Mouse (Mus musculus) c-Kit-positive CD71-negative TER-119-negative erythroid progenitor cells, embryonic 14.5 days (primary cell): ENCODE measurements around the gene Soat2.

ENCODE experiments used
- DNase-seq: peaks from one replicate; pipeline ENCODE4 v3.0.0-alpha.2; 2013; ENCODE audit warnings: low read depth

The Soat2 gene

DNA sequence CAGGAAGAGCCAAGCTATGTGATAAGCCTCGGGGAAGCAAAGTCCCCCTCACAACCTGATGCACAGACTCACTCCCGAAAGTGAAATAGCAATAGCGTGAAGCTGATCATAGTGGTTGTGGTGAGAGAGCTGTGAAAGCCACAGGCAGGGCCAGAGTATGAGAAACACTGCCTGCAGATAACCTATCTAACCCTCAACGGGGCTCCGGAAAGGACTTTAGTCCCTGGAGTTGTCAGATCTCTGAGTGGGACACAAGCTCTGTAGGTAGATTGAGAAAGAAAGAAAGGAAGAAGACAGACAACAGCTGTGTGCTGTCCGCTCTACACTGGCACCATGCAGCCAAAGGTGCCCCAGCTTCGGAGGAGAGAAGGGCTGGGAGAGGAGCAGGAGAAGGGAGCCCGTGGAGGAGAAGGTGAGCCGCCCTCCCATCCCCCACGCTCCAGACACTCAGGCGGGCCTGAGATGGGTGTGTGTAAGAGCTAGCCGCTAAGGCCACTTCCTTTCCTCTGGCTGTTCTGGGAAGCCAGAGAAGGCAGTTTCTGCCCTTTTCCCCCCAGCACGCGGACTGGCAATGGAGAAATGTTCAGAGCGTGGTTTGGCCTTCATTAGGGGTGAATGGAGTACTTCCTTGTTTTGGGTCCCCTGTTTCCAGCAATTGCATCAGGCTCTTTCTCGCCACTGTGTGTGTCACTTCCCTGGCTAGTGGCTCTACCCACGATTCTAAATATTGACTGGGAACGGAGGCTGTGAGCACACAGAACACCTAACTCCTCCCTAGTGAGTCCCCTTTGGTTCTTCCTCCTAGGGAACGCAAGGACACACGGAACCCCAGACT, at the start of gene Soat2:
Gene Soat2 (plus strand): TSS at position 226 of the 835 bp plus-strand sequence.
- peak; percentile 44 for DNase-seq

DNA sequence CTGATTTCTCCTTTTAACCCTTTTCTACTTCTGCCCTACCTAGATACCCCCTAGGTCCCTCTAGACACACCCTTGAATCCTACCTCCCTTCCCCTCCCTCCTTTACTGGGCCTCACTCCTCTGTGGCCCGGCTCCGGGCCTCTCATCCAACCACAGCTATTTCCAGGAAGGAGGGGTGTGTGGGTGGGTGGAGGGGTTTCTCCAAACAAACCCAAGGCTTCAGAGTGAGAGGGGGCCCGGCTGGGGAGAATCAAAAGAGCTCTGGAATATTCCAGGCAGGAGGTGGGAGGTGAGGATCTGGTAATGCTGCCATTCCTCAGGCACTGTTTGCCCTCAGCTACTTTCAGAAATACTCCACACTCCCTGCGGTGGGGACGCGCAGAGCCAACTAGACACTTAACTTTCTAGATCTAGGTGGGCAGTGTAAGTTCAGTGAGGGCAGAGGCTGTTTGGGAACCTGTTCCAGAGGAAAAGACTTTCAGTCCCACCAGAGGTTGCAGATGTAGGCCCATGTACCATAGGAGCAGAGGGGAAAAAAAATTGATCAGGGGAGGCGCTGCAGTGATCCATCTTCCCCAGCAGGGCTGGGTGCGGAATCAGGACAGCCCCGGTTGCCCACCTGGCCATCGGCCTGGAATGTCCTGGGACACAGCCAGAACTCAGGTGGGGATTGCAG, 49.2 kb upstream of the Soat2 start:
- DNase-seq, result no peak

DNA sequence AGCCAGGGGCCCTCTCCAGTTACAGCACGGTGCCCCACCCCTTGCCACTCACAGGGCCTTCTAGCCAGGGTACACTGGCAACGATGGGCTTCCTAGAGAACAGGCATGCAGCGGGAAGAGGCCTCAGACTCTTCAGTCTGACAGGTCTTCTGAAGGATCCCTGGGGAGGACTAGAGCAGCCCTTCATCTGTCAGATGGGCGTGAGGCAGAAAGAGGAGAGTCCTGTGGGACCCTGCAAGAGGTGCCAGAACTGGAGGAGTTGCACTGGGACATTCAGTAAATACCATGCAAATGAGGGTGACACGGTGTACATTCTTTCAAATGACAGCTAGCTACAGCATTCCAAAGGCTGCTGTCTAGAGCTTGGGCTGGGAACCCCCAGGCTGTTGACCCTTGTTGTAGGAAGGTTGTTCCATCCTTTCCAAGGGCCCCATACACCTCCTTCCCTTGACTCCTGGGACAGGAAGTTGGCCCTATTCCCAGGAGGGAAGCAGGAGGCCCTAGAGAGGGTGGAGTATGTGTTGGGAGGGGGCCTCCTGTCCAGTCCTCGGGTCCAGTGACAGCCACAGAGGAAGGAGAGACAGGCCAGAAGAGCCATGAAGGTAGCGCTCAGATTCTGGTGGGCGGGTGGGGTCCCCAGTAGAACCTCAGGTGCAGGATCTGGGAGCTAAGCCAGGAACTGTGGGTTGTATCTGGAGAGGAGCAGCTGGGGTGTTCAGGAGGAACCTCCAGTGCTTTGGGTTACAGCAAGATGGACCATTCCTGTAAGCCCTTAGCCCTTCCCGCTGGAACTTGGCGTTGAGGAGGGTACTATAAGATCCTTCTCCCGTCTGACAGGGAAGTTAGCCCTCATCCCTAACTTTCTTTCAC, 48.4 kb upstream of the Soat2 start:
- no peak for DNase-seq

DNA sequence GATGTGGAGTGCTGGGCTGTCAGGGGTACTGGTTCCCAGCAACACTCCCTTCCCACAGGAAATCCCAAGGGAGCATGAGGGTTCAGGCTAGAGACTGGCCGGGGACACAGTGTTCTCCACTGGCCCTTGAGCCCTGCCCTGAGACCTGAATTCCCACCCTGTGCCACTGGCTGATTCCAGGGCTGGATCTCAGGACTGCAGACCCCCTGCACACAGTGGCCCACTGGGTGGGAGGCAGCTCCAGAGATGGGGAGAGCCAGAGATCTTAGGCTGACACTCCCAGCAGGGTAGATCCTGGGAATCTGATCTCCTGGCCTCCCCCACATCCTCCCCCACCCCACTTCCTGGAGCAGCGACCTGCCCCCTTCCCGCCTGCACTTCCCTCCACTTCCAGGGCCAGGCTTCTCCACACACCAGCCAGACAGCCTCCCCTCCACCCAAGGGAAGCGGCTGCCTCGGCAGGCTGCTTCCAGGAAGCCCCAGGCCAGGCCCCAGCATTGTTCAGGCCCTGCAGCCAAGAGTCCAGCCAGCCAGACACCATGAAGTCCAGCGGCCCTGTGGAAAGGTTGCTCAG, 47.7 kb upstream of the Soat2 start:
- DNase-seq, result no peak

DNA sequence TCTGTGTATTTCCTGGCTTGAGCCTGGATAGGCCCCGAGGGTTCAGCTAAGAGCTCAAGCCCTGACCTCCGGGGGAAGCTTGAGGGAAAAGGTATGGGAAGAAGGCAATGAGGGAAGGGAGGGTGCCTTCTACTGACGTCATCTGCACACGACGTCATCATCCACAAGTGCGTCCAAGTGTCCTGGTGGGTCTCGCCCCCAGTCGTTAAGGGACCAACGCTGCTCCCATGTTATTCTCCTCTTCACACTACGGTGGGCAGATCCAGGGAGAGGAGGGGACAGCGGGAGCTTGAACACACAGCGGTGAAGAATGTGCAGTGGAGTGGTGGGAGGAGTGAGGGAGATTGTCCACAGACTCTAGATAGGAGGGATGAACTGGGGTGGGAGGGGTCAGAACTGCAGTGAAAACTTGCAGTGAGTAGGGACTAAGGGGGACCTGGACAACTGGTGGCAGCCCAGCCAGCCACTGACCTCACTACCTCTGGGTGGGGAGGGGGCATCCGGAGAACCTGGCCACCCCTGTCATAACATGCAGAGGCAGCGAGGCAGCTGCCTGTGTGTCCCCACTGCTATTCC, 46.9 kb upstream of the Soat2 start:
- DNase-seq, result no peak

DNA sequence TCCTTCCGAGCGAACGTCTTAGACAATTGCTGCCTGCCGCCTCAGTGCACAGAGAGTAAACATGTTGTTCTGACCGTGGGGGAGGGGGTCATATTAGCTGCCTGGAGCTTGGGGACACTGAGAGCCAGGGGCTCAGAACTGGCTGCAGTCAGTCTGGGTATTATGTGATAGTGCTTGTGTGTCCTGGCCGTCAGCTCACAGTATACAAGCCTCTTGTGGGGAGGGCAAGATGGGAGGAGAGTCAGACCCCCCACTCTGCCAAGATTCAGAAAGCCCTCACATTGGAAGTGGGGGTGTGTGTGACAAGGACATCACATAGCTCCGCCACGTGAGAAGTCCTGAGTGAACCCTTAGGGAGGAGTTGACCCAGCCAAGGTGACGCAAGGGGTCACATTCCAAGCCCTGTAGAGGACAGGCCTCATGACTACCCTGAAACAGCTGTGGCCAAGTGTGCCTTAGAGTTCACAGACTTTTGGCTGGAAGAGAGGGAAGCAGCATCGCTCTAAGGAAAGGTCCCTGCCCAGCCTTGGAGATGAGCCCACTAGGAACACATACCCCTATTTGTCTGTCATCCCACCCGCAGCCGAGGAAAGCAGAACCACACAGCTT, 46.3 kb upstream of the Soat2 start:
- no peak for DNase-seq

DNA sequence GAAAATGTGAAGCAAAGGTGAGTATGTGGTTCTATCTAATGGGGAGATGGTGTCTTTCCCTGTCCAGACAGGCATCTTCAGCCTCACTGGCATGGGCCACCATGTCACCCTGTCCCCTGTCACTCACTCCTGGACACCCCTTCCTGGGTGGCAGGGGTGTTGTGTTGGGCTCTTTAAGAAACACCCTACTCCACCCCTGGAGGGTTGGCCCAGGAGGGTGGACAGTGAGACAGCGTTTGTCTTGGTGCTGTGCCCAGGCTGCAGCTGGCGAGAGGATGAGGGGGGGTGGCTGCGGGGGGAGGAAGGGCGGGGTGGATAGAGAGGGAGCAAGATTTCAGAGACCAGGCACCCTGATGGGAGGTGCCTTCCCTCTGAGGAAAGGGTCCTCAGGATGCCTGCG, 45.0 kb upstream of the Soat2 start:
- DNase-seq, result no peak

DNA sequence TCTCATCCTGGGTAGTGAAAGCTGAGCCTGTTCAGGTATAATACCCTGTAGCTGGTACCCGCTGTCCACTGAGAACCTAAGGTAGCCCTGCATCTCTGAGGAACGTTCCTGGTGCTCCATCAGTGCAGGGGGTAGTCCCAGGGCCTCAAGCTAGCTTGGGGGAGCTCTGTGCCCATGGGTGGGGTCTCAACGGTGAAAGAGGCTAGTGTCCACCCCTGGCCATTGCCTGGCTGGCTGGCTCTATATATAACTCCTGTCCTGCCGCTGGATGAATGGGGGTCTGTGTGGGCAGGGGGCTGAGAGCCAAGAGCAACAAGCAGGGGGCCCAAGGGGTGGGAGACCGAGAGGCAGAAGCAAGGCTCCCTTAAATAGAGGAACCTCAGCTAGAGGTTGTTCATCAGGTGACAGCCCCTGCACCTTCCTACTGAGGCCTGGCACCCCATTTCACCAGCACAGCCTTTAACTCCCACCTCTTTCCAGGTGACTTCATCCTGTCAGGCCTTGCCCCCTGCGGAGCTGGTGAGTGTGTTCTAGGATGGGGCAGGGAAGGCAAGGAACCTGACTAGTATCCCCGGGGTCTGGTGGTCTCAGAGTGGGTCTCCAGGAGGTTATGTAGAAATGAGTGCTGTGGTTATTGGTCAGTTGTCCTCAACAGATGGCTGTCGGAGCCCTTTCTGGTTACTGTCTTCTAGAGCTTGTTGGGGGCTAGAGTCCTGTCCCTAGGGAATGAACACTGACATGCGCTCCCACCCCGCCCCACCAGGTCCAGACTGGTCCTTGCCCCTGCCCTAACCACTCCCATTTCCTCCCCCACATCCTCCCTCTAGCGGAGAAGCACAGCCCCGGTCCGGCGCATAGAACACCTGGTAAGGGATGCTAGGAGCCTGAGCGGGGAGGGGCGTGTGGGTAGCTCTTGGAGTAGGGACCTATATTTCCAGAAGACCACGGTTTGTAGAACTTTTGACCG, 44.3 kb upstream of the Soat2 start:
- DNase-seq, result no peak

DNA sequence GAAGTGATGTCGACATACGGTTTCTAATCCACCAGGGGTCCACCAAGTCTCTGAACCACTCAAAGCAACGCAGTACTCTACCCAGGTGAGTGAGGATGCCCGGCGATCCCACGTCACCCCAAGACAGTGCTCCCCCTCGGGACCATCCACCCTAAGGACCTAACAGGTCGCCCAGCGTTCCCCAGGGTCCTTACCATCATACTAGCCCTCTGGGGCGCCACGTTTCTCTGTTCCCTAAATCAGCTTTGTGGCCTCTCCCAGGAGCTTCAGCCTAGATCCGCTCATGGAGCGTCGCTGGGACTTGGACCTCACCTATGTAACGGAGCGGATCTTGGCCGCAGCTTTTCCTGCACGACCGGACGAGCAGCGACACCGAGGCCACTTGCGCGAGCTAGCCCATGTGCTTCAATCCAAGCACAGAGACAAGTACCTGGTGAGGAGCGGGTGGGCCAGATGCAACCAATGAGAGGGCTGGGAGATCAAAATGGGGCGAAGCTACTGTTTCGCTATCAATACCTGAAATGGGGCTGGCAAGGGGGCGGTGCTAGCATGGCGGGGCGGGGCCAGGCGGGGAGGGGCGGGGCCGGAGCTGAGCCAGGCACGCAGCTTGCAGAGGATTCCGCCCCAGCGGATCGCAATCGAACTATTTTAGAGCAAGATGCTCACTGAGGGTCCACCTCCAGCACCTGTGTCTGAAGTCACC, 43.4 kb upstream of the Soat2 start:
- no peak for DNase-seq

DNA sequence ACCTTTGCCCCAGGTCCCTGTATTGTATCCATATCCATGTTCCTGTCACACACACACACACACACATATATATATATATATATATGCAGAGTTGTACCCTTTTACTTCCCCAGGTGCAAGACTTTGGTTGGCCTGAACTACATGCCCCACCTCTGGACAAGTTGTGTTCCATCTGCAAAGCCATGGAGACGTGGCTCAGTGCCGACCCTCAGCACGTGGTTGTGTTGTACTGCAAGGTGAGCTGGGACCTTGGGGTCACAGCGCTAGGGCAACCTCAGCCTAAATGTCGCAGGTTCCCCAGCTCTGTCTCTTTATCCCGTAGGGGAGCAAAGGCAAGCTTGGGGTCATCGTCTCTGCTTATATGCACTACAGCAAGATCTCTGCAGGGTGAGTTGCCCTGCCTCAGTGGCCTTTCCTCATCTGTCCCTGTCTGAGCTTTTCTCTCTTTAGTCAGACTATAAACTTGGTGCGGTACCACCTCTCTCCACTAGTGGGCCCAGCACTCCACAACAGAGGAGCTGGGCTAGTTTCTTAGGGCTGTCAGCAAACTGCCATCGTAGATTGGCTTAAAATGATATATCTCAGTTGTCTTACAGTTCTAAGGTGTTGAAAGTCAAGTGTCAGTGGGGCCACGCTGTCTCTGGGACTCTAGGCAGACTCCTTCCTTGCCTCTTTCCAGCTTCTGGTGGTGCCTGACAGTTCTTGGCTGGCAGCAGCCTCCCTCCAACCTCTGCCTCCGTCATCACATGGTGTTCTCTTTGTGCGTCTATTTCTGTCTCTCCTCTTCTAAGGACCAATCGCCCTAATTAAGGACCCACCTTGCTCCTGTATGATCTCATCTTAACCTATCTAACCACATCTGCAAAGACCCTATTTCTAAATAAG, 42.4 kb upstream of the Soat2 start:
- DNase-seq, result peak; percentile 73

DNA sequence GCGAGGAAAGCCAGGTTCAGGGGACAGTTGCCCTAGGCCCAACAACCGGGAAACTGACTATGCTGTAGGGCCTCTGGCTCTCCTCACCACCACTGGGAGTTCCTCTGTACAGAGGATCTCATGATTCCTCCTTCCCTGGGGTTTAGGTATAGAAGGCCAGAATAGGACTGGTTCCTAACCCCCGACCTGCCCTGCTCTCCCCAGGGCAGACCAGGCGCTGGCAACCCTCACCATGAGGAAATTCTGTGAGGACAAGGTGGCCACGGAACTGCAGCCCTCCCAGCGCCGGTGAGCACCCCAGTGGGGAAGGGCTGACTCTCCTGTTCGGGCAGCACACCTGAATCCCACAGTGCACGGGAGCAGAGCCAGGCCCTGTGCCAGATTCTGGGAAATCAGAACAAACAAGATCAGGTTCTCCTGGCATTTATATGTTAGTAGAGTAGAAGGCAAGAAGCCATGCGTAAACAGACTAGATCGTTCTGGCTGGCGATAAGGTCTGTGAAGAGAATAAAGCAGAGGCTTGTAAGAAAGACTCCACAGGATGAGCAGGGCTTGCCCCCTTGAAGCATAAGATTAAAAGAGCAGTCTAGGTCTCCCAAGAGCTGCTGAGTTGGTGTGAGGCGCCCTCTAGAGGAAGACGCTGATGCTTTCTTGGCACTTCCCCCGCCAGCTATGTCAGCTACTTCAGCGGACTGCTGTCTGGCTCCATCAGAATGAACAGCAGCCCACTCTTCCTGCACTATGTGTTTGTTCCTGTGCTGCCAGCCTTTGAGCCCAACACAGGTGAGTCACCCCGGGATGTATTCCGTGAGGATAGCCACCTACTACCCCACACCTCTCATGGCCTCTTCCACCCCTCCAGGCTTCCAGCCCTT, 41.4 kb upstream of the Soat2 start:
- peak; percentile 80 for DNase-seq

DNA sequence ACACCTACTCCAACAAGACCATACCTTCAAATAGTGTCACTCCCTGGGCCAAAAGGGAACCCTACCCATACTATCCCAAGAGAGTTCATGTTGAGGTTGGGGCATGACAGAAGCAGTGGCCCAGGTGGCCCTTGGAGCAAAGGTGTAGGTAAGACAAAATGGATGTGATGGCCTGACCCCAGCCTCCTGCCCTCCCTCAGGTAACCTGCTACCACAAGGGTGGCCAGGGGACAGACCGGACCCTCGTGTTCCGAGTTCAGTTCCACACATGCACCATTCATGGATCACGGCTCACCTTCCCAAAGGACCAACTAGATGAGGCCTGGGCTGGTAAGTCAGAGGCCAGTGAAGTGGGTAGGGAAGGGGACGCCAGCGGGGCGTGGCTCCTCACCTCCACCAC, 40.1 kb upstream of the Soat2 start:
- DNase-seq, result no peak

DNA sequence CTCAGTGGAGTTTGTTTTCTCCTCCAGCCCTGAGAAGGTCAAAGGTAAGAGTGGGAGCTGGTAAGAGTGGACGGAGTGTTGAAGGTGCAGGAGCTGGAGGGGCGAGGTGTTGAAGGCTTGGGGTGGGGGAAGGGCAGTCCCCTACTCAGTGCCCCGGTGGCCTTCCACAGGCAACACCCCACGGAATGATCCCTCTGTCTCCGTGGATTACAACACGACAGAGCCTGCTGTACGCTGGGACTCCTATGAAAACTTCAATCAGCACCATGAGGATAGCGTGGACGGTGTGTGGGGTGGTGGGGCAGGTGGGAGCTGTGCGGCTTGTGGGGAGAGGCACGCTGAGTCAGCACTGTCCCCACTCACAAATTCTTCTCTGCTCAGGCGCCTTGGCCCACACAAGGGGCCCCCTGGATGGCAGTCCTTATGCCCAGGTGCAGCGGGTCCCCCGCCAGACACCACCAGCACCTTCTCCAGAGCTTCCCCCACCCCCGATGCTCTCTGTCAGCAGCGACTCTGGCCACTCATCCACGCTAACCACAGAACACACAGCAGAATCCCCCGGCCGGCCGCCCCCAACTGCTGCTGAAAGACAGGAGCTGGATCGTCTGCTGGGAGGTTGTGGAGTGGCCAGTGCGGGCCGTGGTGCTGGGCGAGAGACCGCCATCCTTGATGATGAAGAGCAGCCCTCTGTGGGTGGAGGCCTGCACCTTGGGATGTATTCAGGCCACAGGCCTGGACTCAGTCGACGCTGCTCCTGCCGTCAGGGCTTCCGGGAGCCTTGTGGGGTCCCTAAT, 39.4 kb upstream of the Soat2 start:
- no peak for DNase-seq

DNA sequence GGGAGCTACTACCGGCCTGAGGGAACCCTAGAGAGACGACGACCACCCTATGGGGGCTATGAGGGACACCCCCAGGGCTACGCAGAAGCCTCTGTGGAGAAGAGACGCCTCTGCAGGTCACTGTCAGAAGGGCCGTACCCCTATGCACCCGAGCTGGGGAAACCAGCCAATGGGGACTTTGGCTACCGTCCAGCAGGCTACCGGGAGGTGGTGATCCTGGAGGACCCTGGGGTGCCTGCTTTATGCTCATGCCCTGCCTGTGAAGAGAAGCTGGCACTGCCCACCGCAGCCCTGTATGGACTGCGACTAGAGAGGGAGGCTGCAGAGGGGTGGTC, 38.9 kb upstream of the Soat2 start:
- no peak for DNase-seq

DNA sequence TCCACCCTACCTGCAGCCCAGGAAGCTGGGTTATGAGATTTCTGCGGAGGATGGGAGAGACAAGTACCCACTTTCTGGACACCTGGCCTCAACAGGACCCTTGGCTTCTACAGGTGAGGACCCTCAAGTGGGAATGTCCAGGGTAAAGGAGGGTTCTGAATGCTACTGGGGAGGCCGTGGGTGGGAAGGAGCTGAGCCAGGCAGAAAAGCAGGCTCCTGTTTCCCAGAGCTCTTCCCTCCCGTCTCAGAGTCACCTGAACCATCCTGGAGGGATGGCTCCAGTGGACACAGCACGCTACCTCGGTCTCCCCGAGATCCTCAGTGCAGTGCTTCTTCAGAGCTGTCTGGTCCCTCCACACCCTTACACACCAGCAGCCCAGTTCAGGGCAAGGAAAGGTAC, 38.1 kb upstream of the Soat2 start:
- no peak for DNase-seq

DNA sequence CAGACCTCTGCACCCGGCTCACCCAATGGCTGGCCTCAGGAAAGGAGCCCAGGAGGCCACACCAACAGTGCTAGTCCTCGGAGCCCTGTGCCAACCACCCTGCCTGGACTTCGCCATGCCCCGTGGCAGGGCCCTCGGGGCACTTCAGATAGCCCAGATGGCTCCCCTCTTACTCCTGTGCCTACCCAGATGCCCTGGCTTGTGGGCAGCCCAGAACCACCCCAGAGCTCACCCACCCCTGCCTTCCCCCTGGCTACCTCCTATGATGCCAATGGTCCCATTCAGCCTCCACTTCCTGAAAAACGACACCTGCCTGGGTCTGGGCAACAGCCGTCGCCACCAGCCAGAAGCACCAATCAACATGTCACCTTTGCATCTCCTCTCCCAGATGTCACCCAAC, 37.5 kb upstream of the Soat2 start:
- no peak for DNase-seq

DNA sequence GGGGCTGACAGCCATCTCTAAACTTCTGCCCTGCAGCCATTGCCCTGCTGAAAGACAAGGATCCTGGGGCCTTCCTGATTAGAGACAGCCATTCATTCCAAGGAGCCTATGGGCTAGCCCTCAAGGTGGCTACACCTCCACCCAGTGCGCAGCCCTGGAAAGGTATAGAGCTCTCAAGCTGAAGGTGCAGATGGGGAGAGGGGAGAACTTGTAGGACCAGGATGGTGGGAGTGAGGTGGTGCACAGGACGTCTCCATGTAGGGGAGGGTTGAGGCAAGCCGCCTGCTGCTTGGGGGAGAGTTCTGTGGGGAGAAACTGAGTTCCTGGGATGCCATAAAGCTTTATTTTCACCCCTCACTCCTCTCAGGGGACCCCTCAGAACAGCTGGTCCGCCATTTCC, 36.7 kb upstream of the Soat2 start:
- DNase-seq, result no peak
